Mouse (Mus musculus) T-cell, adult 2 months (primary cell): ENCODE results near the gene Crabp1.
A peak's percentile ranks its signal among the peaks of the same experiment; 100 is the strongest.

Source experiments
- DNase-seq: peaks from one replicate; pipeline ENCODE4 v3.0.0; 2022; ENCODE audit warnings: low spot score

Gene Crabp1

DNA sequence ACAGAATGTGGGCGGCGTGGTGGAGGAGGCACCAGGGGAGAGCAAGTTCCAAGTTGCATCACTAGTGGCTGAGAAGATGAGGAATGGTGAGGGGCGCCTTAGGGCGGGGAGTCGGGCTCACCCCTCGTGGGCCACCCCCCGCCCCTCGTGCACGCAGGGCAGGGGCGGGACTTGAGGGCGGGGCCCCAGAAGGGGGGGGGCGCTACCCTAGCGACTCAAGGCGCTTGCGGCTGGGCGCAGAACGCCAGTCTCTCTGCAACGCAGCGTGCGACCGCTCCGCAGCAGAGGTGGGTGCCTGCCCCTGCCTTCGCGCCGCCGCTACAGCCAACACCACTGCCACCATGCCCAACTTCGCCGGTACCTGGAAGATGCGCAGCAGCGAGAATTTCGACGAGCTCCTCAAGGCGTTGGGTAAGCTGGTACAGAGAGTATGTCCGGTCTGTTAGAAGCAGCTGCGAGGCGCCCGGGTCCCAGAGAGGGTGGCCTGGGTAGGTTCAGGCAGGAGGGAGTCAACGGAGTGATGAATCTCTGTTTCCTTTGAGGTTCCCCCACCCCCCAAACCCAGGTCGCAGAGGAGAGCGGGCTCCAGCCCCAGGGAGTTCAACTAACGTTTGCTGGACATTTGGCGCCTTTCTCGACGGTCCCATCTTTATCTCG is at the start of gene Crabp1:
Gene Crabp1 (plus strand): TSS at position 188 of the 657 bp plus-strand sequence.
- no peak for DNase-seq

DNA sequence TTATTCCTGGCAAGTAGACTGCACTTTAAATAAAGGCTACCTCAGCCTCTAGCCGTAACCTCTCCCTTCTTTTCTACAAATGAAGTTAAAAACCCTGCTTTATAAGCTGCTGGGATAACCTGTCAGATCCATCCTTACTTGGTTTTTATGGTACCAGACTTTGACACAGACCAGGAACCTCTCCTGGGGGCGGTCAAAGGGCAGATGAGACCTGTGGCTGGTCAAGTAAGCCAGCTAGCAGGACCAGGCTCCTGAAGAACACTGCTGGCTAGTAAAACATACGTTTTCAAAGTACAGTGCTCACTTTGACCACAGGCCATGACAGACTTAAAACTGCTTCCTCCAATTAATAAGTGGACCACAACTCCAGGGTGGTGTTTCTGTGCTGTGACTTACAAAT is 48.8 kb upstream of the Crabp1 start:
- DNase-seq: no peak

DNA sequence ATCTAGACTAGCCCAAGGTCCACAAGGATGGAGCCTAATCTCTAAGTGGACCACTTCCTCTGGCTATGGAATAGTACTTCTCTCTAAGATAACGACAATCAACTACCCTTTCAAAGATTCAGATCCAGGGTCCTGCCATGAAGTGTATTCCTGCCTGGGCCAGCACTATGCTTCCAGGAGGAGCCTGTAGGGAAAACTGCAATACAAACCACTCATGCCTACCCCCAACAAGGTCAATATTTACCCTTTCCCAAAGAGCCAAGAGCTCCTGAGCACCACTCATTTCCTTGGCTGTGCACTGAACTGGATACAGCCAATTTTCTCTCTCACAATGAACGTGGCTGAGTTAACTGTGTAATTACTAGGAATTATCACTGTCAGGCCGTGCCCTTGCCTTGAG is 47.0 kb upstream of the Crabp1 start:
- DNase-seq: no peak

DNA sequence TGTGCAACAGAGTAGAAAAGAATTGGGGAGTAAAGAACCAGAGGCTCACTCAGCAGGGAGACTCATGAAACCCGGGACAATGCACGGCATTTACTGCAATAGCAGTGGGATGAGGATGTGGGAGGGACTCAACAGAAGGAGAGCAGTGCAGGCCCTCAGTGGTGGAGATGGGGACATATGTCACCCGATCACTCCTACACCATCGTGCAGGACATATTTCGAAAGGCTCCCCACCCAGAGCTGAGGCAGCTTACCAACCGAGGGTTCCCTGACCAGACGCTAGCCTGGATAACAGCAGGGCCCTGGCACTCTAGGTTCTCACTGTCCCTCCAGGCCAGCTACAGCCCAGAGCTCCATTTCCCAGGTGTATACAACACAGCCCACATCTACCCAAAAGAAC is 42.4 kb upstream of the Crabp1 start:
- no peak for DNase-seq

DNA sequence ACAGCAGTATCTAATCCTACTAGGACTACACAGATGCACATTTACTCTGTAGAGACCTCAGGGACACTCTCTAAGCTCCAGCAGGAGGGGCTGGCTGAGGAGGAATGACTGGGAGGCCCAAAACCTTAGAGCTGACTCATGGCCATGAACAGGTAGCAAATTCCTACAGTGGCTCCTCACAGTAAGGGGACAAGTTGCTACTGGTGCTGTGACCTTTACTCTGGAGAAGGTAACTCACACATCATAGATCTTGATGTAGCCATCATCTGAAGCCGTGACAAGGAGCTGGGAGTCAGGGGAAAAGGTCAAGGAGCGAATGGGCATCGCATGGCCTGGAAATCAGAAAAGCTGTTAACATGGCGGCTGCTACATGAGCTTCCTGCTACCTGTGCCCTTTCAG is 42.0 kb upstream of the Crabp1 start:
- no peak for DNase-seq

DNA sequence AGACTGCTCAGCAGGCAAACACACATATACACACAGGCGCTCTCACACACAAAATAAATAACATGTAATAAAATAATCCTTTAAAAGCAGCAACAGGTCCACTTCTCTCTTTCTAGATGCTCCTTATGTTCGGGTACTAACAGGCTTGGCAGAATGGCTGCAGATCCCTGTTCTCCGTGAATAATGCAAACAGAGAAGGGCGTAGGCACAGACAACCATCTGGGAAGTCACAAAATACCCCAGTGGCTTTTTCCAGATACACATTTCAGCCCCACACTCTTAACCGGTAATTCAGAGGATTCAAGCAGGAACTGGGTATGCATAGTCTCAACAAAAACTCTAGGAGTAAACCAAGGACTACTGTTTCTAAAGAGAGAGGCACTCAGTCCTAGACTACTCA is 38.2 kb upstream of the Crabp1 start:
- no peak for DNase-seq

DNA sequence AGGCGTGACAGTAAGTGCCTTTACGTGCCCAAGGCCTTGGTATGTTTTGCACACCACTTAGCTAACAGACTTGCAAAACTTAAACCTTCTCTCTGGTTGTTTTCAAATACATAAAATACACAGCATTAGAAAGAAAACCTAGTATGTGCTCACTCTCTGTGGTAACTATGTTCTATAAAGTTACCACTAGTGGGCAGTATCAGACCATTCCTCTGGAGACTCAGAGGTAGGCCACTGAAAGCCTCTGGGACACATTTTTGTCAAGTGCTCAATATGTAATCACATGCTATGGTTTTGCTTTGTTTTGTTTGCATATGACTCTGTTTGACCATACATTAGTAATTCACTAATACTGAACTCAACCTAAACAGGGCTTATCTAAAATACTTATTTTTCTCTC is 32.4 kb upstream of the Crabp1 start:
- peak; percentile 31 for DNase-seq

DNA sequence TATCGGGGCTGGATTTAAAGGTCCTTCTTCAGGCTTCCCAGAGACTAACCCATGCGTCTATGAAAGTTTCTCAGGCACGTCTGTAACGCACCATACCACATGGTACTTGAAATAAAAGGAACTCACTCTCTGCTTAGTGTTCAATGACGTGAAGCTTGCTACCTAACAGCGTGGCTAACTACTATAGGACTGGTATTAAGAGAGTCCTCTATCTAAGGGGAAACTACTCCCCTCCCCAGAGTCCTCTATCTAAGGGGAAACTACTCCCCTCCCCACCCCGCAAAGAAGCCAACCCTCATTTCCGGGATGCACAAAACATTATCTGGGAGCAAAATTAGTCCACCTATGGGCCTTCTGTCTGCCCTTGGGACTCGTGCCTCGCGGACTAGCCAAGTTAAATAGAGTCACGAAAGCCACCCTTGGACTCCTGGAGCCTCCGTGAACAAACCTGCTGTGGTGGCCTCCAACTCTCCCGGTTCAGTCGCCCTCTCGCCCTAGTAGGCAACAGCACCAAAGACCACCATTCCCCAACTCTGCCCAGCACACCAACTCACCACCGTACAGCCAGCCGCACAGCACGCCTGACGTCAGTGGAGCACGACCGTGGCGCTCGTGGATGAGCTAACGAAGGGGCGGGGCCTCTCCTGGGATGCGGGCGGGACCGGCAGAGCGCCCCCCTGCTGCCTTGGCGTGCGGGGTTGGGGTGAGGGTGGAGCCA is 30.5 kb upstream of the Crabp1 start, which contains the start of gene Wdr61:
Gene Wdr61 (minus strand): TSS at position 599 of the 718 bp plus-strand sequence.
- DNase-seq: peak; percentile 98

DNA sequence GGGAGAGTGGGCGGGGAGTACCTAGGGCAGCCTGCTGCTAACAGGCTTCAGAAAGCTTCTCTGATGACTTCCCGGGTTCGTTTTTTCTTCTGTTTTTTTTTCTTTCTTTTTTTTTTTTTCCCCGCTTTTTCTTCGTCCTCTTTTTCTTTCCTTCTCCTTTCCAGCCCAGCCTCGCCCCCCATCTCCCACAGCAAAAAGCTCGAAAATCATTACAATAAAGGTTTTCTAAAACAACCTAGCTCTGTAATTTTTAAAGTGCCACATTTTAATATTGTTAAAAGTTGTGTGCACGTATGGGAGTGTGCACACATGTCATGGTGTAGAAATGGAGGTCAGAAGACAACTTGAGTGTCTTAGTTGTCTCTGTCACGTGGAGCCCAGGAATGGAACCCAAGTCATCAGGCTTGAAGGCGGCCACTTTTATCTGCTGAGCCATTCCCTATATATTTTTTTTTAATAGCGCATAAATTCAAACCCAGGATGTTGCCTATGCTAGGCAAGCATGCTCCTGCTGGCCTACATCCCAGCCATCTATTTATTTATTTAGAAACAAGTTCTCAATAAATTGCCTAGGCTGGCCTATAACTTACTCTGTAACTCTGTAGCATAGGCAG is 29.8 kb upstream of the Crabp1 start:
- DNase-seq: no peak

DNA sequence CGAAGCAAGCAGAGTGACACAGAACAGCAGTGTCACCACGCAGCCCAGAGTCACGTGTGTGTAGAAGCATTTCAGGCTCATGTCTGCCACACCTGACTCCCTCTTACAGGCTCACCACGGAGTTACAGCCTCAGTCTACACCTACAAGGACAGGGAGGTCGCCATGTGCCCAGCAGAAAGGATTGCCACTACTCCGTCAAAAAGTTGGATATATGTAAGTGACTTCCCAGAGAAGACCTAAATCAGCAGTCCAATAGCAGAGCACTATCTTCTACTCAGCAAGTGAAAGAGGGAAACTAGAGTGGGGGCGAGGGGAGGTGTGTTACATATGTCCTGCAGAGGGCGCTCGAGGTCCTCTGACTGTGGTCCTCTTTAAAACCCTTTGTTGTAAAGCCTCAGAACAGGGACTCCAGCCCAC is 28.3 kb upstream of the Crabp1 start:
- peak; percentile 55 for DNase-seq

DNA sequence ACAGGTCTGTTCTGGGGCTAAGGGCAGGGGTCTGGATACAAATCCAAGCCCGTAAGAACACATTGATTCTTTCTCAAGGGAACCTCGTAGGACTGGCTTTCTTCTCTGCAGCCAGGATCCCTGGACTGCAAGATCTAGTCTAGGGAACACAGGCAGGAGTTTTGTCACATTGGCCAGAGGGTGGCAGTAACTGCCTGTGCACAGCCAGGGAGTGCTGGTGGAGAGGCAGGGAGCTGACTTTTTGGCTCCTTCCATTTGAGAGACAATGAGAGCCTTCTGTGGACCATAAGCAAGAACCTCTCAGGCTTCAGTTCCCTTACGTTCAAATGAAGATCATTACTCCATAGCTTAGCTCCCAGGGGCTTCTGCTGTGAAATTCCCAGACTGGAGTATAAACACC is 26.2 kb upstream of the Crabp1 start:
- DNase-seq: no peak

DNA sequence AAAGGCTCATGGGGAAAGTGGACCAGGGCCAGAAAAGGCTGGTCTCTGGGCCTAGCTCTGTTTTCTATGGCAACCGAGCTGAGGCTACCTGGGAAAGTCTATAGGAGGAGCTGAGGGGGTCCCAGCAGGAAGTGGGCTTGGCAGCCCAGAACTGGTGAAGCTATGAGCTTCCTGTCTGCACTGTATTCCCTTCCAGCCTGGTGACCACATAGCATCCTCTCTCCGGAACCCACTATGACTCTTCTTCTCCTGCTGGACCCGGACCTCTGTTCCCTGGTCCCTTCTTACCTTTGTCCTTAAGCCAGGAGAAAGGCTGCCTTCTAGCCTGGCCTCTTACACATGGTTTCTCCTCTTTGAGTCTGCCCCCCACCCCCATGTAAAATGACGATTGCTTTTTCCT is 20.7 kb upstream of the Crabp1 start:
- no peak for DNase-seq

DNA sequence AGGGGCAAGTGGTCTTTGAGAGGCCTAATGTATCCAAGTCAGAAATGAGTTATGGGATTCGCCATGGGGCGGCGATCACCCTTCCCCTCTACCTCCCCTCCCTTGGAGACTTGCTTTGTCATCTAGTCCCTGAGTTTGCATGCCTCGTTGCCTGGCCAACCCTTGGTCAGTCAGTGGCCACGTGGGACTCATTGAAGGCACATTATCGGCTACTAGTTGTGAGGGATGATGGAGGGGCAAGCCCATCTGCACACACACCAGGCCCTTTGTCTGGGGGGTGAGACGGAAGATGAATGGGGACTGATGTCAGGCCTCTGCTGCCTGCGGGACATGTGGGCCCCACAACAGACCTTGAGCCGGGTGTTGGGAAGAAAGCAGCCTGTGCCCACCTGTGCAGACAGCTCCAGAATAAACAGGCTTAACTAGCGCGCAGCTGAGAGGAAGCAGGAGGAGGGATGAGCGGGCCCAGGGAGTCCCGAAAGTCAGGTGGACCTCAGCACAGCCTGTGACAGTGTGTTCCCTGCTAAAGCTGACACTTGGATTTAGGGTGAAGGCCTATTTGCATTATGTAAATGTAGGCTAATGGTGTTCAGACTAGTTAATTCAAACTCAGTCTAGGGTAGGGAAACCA is 18.7 kb upstream of the Crabp1 start:
- DNase-seq: no peak

DNA sequence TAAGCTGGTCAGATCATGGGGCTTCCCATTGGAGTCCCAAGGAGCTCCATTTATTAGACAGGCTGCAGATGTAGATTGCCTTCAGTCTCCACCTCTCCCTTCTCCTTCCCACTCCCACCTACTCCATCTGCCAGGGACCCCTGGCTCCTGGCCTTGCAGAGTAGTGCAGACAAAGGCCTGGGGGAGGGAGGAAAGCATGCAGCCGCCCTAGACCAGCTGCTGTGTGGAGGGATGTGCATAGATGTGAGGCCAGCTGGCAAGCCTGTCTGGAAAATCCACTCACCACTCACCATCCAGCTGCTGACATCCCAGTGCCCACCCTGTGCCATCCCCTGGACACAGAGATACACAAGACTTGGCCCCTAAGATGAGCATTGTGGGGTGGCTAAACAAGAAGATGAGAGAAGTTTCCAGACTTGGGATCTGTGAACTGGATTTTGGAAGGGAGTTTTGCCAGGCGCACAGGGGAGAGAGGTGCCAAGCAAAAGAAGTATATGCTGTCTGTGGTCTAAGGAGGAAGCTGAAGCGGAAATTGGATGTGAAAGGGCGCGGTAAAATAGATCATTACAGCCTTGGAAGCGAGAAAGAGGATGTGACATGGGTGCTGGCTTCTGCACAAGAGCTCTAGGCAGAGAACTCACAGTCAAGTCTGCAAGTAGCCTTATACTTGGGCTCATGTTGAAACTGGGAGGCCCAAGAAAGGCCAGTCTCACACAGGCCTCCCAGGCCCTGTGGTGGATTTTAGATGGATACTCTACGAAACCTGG is 14.2 kb upstream of the Crabp1 start:
- DNase-seq: no peak

DNA sequence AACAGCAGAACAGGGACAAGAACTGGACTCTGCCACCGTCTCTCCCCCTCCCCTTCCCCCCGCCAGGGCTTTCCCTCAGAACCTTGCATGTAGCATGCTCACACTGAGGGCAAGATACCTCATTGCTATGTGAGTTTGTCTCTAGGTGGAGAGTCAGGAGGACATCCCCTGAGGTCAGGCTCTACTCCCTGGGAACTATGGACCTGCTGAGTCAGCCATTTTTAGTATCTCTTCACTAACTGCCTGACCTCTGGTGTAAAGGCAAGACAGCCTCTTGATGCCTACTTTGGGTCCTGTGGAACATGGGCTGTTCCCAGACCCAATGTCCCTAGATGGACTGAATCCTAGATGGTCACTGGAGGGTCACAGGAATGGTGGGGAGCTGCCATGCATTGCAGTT is 12.9 kb upstream of the Crabp1 start:
- DNase-seq: no peak

DNA sequence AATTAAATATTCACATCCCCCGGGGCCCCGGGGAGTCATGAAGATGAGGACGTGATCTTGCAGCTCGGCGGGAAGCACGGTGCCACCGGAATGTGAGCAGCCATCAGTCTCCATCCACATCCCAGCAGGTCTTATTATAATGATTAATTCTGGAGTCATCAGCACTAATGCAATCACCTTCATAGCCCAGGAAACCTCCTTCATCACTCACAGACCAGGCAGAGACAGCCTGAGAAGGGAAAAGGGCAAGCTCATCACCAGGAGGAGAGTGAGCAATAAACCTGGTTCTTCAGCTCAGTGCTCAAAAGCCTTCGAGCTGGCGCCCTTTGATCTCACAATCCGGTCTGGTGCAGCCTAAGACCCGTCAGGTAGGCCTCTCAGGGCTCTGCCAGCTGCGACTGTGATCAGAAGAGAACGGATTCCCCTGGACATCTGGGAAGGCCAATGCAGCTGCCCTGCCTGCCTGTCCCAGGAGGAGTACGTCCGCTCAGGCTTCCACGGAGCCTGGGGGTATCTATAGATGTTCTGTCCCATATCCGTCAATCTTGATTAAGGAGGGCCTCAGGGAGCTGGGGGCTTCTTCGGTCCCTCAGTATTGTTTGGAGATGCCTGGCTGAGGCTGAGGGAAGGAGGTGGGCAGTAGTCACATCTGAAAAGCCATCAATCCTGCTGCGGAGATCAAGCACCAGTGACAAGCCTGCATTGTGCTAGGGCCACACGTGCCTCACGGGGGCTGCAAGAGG is 12.2 kb upstream of the Crabp1 start:
- DNase-seq: no peak

DNA sequence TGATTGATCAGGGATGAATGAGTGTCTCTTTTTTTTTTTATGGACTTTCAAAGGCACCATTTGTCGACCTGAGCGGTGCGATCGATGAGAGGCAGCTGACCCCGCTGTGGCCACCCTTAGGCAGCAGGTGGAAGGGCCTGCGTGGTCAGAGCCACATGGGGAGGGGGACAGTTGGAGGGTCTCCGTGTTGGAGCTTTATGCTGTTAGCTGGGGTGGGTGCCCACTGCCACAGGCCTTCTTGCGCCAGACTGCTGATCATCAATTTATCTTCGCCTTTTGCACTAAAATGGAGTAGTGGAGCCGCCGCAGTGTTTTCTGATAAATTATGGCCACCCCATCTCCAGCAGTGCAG is 11.6 kb upstream of the Crabp1 start:
- DNase-seq: no peak

DNA sequence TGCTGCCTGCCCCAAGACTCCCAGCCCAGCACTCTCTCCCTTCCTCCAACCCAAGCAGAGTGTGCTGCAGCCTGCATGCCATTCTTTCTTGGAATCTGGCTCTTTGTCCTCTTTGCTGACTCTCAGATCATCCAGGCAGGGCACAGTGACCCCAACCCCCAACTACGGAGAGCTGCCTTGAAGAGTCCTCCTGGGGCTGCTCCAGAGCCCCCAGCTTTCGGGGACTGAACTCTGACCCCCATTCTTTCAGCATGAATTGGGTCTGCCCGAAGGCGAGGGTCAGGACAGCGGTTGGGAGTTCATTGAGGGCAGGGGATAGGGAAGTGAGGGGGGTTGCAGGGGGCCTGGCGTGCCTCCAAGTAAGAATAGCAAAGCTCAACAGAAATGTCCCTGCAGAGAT is 5.0 kb upstream of the Crabp1 start:
- DNase-seq: no peak

DNA sequence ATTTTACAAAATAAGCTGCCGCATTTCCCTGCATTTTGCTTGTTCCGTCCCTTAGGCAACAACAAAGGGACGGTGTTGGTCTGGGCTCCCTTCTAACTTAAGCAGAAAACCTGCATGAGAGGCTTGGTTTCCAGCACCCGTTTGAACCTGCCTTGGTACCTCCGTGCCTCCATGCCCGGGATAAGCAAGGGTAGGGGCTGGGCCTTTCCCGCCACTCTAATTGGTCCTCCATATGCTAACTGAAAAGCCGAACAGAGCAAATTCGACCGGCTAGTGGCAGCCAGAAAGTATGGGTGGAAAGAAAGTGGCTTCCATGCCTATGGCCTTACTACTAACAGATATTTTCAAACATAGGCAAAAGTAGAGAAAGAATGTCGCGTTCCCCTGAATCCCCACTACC is 457 bp upstream of the Crabp1 start:
- DNase-seq: no peak

DNA sequence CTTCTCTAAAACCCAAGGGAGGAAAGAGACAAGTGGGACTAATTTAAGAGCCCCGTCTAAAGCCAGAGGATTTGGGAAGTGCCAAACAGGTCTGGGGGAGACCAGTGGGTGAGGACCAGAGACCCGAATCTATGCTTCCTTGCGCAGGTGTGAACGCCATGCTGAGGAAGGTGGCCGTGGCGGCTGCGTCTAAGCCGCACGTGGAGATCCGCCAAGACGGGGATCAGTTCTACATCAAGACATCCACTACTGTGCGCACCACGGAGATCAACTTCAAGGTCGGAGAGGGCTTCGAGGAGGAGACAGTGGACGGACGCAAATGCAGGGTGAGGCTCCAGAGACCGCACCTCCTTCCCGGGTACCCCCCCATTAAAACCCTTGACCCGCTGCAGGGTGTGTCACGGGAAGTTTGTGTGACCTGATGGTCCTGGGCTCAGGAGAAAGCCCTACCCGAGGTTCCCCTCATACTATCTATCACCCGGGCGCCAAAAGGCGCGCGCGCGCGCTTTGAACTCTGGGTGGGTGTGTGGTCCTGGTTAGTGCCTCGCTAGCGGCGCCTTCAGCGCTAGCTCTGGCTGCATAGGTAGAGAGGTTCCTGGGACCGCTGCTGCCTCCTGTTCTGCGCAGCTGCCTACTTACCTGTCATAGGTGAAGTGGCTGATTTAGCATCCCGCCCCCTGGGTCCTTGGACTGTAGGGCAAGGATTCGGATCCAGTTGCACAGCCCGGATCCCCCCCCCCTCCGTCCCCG is 963 bp downstream of the Crabp1 start:
- DNase-seq: no peak
